In the genomic region with DNA sequence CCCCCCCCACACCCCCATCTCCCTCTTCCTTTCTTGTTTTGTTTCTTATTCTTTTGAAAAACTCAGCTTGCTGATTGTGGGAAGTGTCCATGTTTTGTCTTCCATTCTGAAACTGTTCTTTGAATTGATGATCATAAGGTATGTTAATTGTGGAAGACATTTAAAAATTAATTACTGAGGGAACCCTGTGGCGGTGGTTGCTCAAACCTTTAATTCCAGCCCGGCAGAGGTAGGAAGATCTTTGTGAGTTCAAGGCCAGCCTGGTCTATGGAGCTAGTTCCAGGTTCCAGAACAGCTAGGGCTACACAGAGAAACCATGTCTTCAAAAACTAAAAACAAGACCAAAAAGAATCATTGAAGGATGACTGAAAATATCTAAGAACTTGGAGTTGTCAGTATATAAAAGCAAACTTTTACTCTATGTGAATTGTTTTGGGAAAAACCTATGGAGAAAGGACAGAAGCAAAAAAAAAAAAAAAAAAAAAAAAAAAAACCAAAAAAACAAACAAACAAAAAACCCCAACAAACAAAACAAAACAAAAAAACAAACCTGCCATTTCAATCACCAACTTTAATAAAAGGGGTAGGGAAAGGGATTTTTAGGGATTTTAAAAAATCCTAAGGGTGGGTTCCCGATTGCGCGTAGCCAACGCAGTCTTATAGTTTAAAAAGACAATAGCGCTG, we compare ENCODE assay signal across 8 mouse cellular contexts. TPM values are rescaled to one million over a fixed set of nuclear protein-coding genes. Genes with fewer than 3 reads are reported as not detected.
A peak's percentile ranks its signal among the peaks of the same experiment; 100 is the strongest.
DNase-seq lines count a peak whose midpoint lies in the region; ATAC-seq lines count a peak whose summit lies in the region.

No protein-coding gene starts in this region.

- H3K4me2 ChIP-seq in lung, embryonic 15.5 days: peak overlapping the region; percentile 45
- peak overlapping the region; percentile 38 for H3K4me2 ChIP-seq in embryonic facial prominence, embryonic 12.5 days (replicated peaks)
- H3K4me2 ChIP-seq in intestine, embryonic 15.5 days (replicated peaks): peak overlapping the region; percentile 46
- H3K4me2 ChIP-seq in neural tube, embryonic 14.5 days (ENCODE audit: low read depth, low read length): peak overlapping the region; percentile 38; the same call in 1 of the 2 replicates

- peak overlapping the region; percentile 19 for H3K4me3 ChIP-seq in lung, embryonic 15.5 days
- peak overlapping the region; percentile 18 for H3K4me3 ChIP-seq in embryonic facial prominence, embryonic 12.5 days
- H3K4me3 ChIP-seq in intestine, embryonic 15.5 days (replicated peaks): peak overlapping the region; percentile 23; the same call in 1 of the 2 replicates
- peak overlapping the region; percentile 13; the same call in 1 of the 2 replicates for H3K4me3 ChIP-seq in neural tube, embryonic 14.5 days (ENCODE audit: low read depth, low read length)

- H3K27ac ChIP-seq in lung, embryonic 15.5 days: no peak overlapping the region
- no peak overlapping the region for H3K27ac ChIP-seq in embryonic facial prominence, embryonic 12.5 days
- no peak overlapping the region for H3K27ac ChIP-seq in intestine, embryonic 15.5 days
- no peak overlapping the region for H3K27ac ChIP-seq in neural tube, embryonic 14.5 days (ENCODE audit: low read depth, low read length)

- no peak for DNase-seq in lung, adult 18-20 months
- DNase-seq in testis, postnatal 10 days (ENCODE audit: low spot score): no peak
- DNase-seq in MN1 (ENCODE audit: low spot score): no peak
- no peak for DNase-seq in spleen, adult 18-20 months

- 28% methylated on average over 7 of the region's 7 CpGs for WGBS in lung, embryonic 15.5 days
- 23% methylated on average over 7 of the region's 7 CpGs for WGBS in embryonic facial prominence, embryonic 12.5 days
- WGBS in intestine, embryonic 15.5 days: 28% methylated on average over 7 of the region's 7 CpGs
- 16% methylated on average over 7 of the region's 7 CpGs for WGBS in neural tube, embryonic 14.5 days

- no peak overlapping the region for H3K9ac ChIP-seq in lung, embryonic 15.5 days
- no peak overlapping the region for H3K9ac ChIP-seq in embryonic facial prominence, embryonic 12.5 days
- H3K9ac ChIP-seq in intestine, embryonic 15.5 days: no peak overlapping the region
- H3K9ac ChIP-seq in neural tube, embryonic 14.5 days (replicated peaks; ENCODE audit: low read depth, low read length): no peak overlapping the region

- peaks cover 11% of the 10 kb centered on the region; the same call in 1 of the 2 replicates for H3K4me1 ChIP-seq in lung, embryonic 15.5 days
- no peaks in the 10 kb centered on the region for H3K4me1 ChIP-seq in embryonic facial prominence, embryonic 12.5 days
- peaks cover 8% of the 10 kb centered on the region; the same call in 1 of the 2 replicates for H3K4me1 ChIP-seq in intestine, embryonic 15.5 days (replicated peaks)
- no peaks in the 10 kb centered on the region for H3K4me1 ChIP-seq in neural tube, embryonic 14.5 days (ENCODE audit: control insufficient read depth, insufficient read depth, low read length)

- H3K27me3 ChIP-seq in lung, embryonic 15.5 days: no peaks in the 10 kb centered on the region
- no peaks in the 10 kb centered on the region for H3K27me3 ChIP-seq in embryonic facial prominence, embryonic 12.5 days
- H3K27me3 ChIP-seq in intestine, embryonic 15.5 days (replicated peaks): no peaks in the 10 kb centered on the region
- H3K27me3 ChIP-seq in neural tube, embryonic 14.5 days (ENCODE audit: control insufficient read depth, insufficient read depth, low read length): no peaks in the 10 kb centered on the region

- no peaks in the 10 kb centered on the region for H3K9me3 ChIP-seq in lung, embryonic 15.5 days
- no peaks in the 10 kb centered on the region for H3K9me3 ChIP-seq in embryonic facial prominence, embryonic 12.5 days
- no peaks in the 10 kb centered on the region for H3K9me3 ChIP-seq in intestine, embryonic 15.5 days
- H3K9me3 ChIP-seq in neural tube, embryonic 14.5 days (ENCODE audit: control insufficient read depth, low read length): no peaks in the 10 kb centered on the region

- H3K36me3 ChIP-seq in lung, embryonic 15.5 days: no peaks in the 10 kb centered on the region
- no peaks in the 10 kb centered on the region for H3K36me3 ChIP-seq in embryonic facial prominence, embryonic 12.5 days
- no peaks in the 10 kb centered on the region for H3K36me3 ChIP-seq in intestine, embryonic 15.5 days
- H3K36me3 ChIP-seq in neural tube, embryonic 14.5 days (ENCODE audit: control insufficient read depth, insufficient read depth, low read length): no peaks in the 10 kb centered on the region

- no peak for ATAC-seq in lung, embryonic 15.5 days (ENCODE audit: borderline replicate concordance, extremely low read depth, low FRiP score, low TSS enrichment)
- no peak for ATAC-seq in embryonic facial prominence, embryonic 12.5 days (ENCODE audit: insufficient number of reproducible peaks, insufficient read depth, low FRiP score, low TSS enrichment)
- ATAC-seq in intestine, embryonic 15.5 days: no peak
- ATAC-seq in neural tube, embryonic 14.5 days (ENCODE audit: low read depth): no peak

RNA-seq across cellular contexts. Expression of a gene that starts 11.0 kb away (rescaled TPM):
- 397 and 406 TPM in 2 replicates for polyA plus RNA-seq in lung, embryonic 15.5 days (2015; fragmentation: Nextera tagmentation; extraction: Ambion mirVana)
- 505 and 527 TPM in 2 replicates for polyA plus RNA-seq in embryonic facial prominence, embryonic 12.5 days (2016; fragmentation: Nextera tagmentation; extraction: Ambion mirVana)
- polyA plus RNA-seq in intestine, embryonic 15.5 days (2015; fragmentation: Nextera tagmentation; extraction: Ambion mirVana): 315 and 344 TPM in 2 replicates
- polyA plus RNA-seq in neural tube, embryonic 14.5 days (2014; fragmentation: Nextera tagmentation; extraction: Ambion mirVana): 565 and 602 TPM in 2 replicates

RNA-seq across cellular contexts. Expression of a gene that starts 37.3 kb away (rescaled TPM):
- 20.9 and 21.5 TPM in 2 replicates for polyA plus RNA-seq in lung, embryonic 15.5 days (2015; fragmentation: Nextera tagmentation; extraction: Ambion mirVana)
- 26.0 and 26.6 TPM in 2 replicates for polyA plus RNA-seq in embryonic facial prominence, embryonic 12.5 days (2016; fragmentation: Nextera tagmentation; extraction: Ambion mirVana)
- 13.6 and 14.1 TPM in 2 replicates for polyA plus RNA-seq in intestine, embryonic 15.5 days (2015; fragmentation: Nextera tagmentation; extraction: Ambion mirVana)
- polyA plus RNA-seq in neural tube, embryonic 14.5 days (2014; fragmentation: Nextera tagmentation; extraction: Ambion mirVana): 5.7 and 12.6 TPM in 2 replicates
